Mouse (Mus musculus) neural tube, embryonic 13.5 days (tissue): Measurements from ENCODE around the gene Vps37c. TPM values are rescaled to one million over a fixed set of nuclear protein-coding genes. Genes with fewer than 3 reads are reported as not detected.

Experiments used
- ATAC-seq: fragments of 200-750 bp; cut with Nextera tagmentation; 2 replicates; pipeline ENCODE4 v1.8.0; 2017; ENCODE audit warnings: low read depth, mild to moderate bottlenecking, moderate TSS enrichment, moderate library complexity
- H3K27ac ChIP-seq: fragments of 300-500 bp; sonication (generic); replicated peaks from 2 replicates; pipeline ENCODE4 v1.5.1; 2015; ENCODE audit warnings: moderate library complexity, mild to moderate bottlenecking, inconsistent platforms
- H3K27me3 ChIP-seq: fragments of 300-500 bp; sonication (generic); 2 replicates; pipeline ENCODE4 v1.6.1; 2015; ENCODE audit warnings: mild to moderate bottlenecking, inconsistent platforms
- H3K36me3 ChIP-seq: fragments of 300-500 bp; sonication (generic); 2 replicates; pipeline ENCODE4 v1.6.1; 2015; ENCODE audit warnings: mild to moderate bottlenecking, inconsistent platforms
- H3K4me1 ChIP-seq: fragments of 300-500 bp; sonication (generic); replicated peaks from 2 replicates; pipeline ENCODE4 v1.6.1; 2015; ENCODE audit warnings: inconsistent platforms
- H3K4me2 ChIP-seq: fragments of 300-500 bp; sonication (generic); 2 replicates; pipeline ENCODE4 v1.6.1; 2015; ENCODE audit warnings: inconsistent platforms, mild to moderate bottlenecking, moderate library complexity
- H3K4me3 ChIP-seq: fragments of 300-500 bp; sonication (generic); 2 replicates; pipeline ENCODE4 v1.5.1; 2015; ENCODE audit warnings: mild to moderate bottlenecking, inconsistent platforms
- H3K9ac ChIP-seq: fragments of 300-500 bp; sonication (generic); 2 replicates; pipeline ENCODE4 v1.6.1; 2015; ENCODE audit warnings: moderate library complexity, mild to moderate bottlenecking, inconsistent platforms
- H3K9me3 ChIP-seq: fragments of 300-500 bp; sonication (generic); 2 replicates; pipeline ENCODE4 v1.6.1; 2016; ENCODE audit warnings: inconsistent platforms
- WGBS: fragments of 180-500 bp; shearing (Covaris S2); methylation state at CpG from one replicate; pipeline ENCODE4 v1.1.7; 2015; 5-methylcytosine and 5-hydroxymethylcytosine counted together
- polyA plus RNA-seq: library from polyadenylated mRNA; unstranded; fragments of >200 nt; fragmentation: Nextera tagmentation; extraction: Ambion mirVana; gene quantifications from 2 replicates; pipeline ENCODE4 v1.2.1, GENCODE M21; 2015

Gene Vps37c
- polyA plus RNA-seq, 1 experiment from 2014 or later, result 37.6 TPM

DNA sequence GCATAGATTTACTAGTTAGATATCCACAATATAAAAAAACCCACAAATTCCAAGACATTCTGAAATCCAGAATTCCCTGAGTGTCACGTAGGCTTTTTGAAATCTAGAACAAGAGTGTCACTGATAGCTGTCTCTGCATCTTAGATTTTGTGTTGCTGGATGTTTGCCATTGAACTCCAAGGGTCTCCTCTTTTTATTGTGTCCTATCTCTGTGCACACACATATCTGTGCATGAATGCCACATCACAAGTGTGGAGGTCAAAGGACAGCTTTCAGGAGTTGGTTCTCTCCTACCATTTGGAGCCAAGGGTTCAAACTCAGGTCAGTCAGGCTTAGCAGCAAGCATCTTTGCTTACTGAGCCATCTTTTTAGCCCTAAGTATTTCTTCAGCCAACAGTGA is 19.3 kb downstream of the Vps37c start:
- H3K27me3 ChIP-seq, result no peaks in the 10 kb centered on the region
- 95% methylated on average over 1 of the region's 1 CpGs for WGBS
- H3K27ac ChIP-seq, result no peak overlapping the region
- H3K4me1 ChIP-seq, result peaks cover 29% of the 10 kb centered on the region
- no peak overlapping the region for H3K9ac ChIP-seq
- peaks cover 52% of the 10 kb centered on the region for H3K36me3 ChIP-seq
- H3K9me3 ChIP-seq, result no peaks in the 10 kb centered on the region
- H3K4me3 ChIP-seq, result no peak overlapping the region
- no peak overlapping the region for H3K4me2 ChIP-seq
- no peak for ATAC-seq

DNA sequence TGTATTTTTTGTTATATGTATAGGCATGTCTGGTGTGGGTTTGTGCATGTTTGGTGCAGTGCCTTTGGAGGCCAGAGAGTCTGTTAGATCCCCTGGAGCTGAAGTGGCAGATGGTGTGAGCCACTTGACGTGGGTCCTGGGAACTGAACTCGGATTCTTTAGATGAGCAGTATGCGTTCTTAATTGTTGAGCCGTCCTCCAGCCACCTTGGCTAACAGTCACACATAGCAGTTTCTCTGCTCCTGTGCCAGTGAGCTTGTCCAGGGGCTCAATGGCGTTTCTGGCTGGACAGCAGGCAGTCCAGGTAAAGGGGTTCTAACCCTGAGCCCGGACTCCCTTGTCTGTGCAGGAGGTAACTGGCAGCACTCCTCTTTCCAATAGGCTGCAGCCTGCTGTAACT is 20.4 kb downstream of the Vps37c start:
- no peak overlapping the region for H3K4me2 ChIP-seq
- no peaks in the 10 kb centered on the region for H3K9me3 ChIP-seq
- 60% methylated on average over 6 of the region's 6 CpGs for WGBS
- H3K27me3 ChIP-seq, result no peaks in the 10 kb centered on the region
- peak overlapping the region; percentile 95 for H3K27ac ChIP-seq
- ATAC-seq, result no peak
- no peak overlapping the region for H3K4me3 ChIP-seq
- peaks cover 30% of the 10 kb centered on the region for H3K4me1 ChIP-seq
- H3K9ac ChIP-seq, result peak overlapping the region; percentile 31; the same call in 1 of the 2 replicates
- H3K36me3 ChIP-seq, result peaks cover 62% of the 10 kb centered on the region

- Histone ChIP-seq H3K27me3 (no peaks in the 10 kb centered on the region), H3K4me1 (peaks cover 36% of the 10 kb centered on the region), H3K9me3 (no peaks in the 10 kb centered on the region), H3K4me2 (no peak overlapping the region), H3K27ac (peak overlapping the region; percentile 95), H3K4me3 (no peak overlapping the region), H3K36me3 (peaks cover 64% of the 10 kb centered on the region), H3K9ac (peak overlapping the region; percentile 35; the same call in 1 of the 2 replicates)
- WGBS, result 17% methylated on average over 8 of the region's 8 CpGs
- ATAC-seq, result peak; percentile 87
Measured at GRCm38 (mm10) chr19:10709360-10710087, 21.0 kb downstream of the Vps37c start.

GRCm38 (mm10) chr19:10710088-10710511 is 21.6 kb downstream of the Vps37c start:
- Histone ChIP-seq H3K4me2 (no peak overlapping the region), H3K9ac (peak overlapping the region; percentile 35), H3K27me3 (no peaks in the 10 kb centered on the region), H3K4me1 (peaks cover 39% of the 10 kb centered on the region), H3K27ac (peak overlapping the region; percentile 95), H3K36me3 (peaks cover 64% of the 10 kb centered on the region), H3K9me3 (no peaks in the 10 kb centered on the region), H3K4me3 (no peak overlapping the region)
- WGBS, result 69% methylated on average over 9 of the region's 9 CpGs
- peak; percentile 27 for ATAC-seq

DNA sequence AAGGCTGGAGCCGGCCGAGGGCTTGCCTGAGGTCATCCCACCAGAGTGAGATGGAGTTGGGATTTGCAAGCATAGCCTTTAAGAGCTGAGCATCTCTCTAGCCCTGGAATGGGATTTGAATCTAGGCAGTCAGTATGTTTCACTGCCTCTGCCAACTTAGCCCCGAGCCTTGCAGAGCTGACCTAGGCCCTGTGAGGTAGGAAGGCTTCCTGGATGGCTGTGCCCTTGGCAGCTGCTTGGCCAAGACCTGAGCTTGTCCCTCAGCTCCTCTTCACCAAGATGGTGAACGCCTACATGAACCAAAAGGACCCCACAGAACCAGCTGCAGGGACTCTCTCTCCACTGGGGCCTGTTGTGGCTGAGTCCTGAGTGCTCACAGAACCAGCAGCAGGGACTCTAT is 22.2 kb downstream of the Vps37c start:
- peaks cover 42% of the 10 kb centered on the region for H3K4me1 ChIP-seq
- H3K9ac ChIP-seq, result peak overlapping the region; percentile 9; the same call in 1 of the 2 replicates
- no peaks in the 10 kb centered on the region for H3K27me3 ChIP-seq
- ATAC-seq, result no peak
- WGBS, result 92% methylated on average over 4 of the region's 4 CpGs
- H3K4me3 ChIP-seq, result no peak overlapping the region
- no peaks in the 10 kb centered on the region for H3K9me3 ChIP-seq
- H3K36me3 ChIP-seq, result peaks cover 64% of the 10 kb centered on the region
- H3K27ac ChIP-seq, result peak overlapping the region; percentile 95
- H3K4me2 ChIP-seq, result no peak overlapping the region

- no peak overlapping the region for H3K4me2 ChIP-seq
- H3K4me3 ChIP-seq, result no peak overlapping the region
- ATAC-seq, result no peak
- peaks cover 42% of the 10 kb centered on the region for H3K4me1 ChIP-seq
- WGBS, result 91% methylated on average over 7 of the region's 7 CpGs
- no peak overlapping the region for H3K27ac ChIP-seq
- H3K9me3 ChIP-seq, result no peaks in the 10 kb centered on the region
- no peak overlapping the region for H3K9ac ChIP-seq
- H3K27me3 ChIP-seq, result no peaks in the 10 kb centered on the region
- peaks cover 51% of the 10 kb centered on the region for H3K36me3 ChIP-seq
Measured at GRCm38 (mm10) chr19:10712194-10712593, 23.7 kb downstream of the Vps37c start.

- H3K9ac ChIP-seq, result no peak overlapping the region
- WGBS, result 94% methylated on average over 12 of the region's 12 CpGs
- peaks cover 42% of the 10 kb centered on the region for H3K4me1 ChIP-seq
Measured at GRCm38 (mm10) chr19:10712646-10713045, 24.1 kb downstream of the Vps37c start.

GRCm38 (mm10) chr19:10713551-10713950 is 25.0 kb downstream of the Vps37c start:
- Histone ChIP-seq H3K27ac (0 out of 2 replicates have a peak overlapping the region, but pooled peaks have one; percentile 61), H3K4me2 (no peak overlapping the region), H3K36me3 (peaks cover 41% of the 10 kb centered on the region), H3K9ac (no peak overlapping the region), H3K9me3 (no peaks in the 10 kb centered on the region), H3K4me3 (no peak overlapping the region), H3K27me3 (no peaks in the 10 kb centered on the region), H3K4me1 (peaks cover 46% of the 10 kb centered on the region)
- no peak for ATAC-seq
- WGBS, result 93% methylated on average over 10 of the region's 10 CpGs

More at GRCm38 (mm10) chr19:10712646-10713045, 24.1 kb downstream of the Vps37c start:
- Histone ChIP-seq H3K36me3 (peaks cover 47% of the 10 kb centered on the region), H3K27me3 (no peaks in the 10 kb centered on the region), H3K4me2 (no peak overlapping the region), H3K27ac (no peak overlapping the region), H3K9me3 (no peaks in the 10 kb centered on the region), H3K4me3 (no peak overlapping the region)
- no peak for ATAC-seq

DNA sequence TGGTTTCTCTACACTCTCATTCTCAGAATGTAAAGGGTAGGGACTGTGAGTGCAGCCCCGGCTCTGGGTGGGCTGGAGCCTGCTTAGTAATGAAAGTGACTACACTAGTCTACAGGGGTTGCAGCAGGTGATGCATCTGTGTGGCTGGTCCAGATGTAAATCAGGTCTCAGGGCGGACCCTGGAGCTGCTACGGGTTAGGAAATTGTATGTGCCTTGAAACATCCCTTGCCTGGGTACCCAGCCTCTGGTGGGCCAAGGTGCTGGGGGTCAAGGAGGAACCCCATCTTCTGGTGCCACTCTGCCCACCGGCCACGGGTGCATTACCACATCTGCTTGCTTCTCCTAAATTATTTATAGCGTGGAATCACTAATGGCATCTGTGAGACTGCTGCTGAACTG is 25.6 kb downstream of the Vps37c start:
- Histone ChIP-seq H3K4me1 (peaks cover 40% of the 10 kb centered on the region), H3K27ac (peak overlapping the region; percentile 61), H3K36me3 (peaks cover 35% of the 10 kb centered on the region), H3K27me3 (no peaks in the 10 kb centered on the region), H3K9ac (no peak overlapping the region; the same call in 1 of the 2 replicates), H3K4me2 (no peak overlapping the region), H3K4me3 (no peak overlapping the region), H3K9me3 (no peaks in the 10 kb centered on the region)
- no peak for ATAC-seq
- WGBS, result 78% methylated on average over 6 of the region's 6 CpGs

DNA sequence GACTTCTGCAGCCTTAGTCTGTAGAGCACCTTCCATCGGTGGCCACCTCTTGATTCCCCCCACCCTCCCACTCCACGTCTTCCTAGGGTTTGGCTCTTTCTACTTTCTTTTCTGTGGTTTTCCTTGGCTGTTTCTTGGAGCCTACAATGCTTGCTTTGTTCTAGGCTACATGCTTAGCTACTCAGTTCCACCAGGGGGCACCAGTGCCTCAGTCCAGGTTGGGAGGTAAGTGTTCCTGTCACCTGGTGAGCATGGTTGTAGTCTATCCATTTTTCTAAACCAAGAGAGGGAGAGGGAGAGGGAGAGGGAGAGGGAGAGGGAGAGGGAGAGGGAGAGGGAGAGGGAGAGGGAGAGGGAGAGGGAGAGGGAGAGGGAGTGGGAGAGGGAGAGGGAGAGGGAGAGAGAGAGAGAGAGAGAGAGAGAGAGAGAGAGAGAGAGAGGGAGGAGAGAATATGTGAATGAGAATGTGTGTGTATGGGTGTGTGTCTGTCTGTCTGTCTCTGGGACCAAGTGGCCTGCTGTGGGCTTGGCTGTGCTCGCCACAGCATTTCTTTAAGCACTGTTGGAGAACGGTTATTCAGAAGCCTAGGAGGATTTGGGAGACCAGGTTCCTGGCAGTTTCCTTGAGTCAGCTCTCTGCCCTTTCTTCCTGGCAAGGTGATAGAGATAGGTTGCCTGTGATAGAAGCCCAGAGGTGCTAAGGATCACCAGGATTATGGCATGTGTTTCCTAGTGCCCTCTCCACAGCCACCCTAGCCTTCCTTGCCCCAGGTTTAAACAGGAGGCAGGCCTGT is 26.3 kb downstream of the Vps37c start:
- Histone ChIP-seq H3K27ac (peak overlapping the region; percentile 61), H3K27me3 (no peaks in the 10 kb centered on the region), H3K9me3 (no peaks in the 10 kb centered on the region), H3K9ac (peak overlapping the region; percentile 34; the same call in 1 of the 2 replicates), H3K36me3 (peaks cover 35% of the 10 kb centered on the region), H3K4me1 (peaks cover 40% of the 10 kb centered on the region), H3K4me3 (no peak overlapping the region), H3K4me2 (no peak overlapping the region)
- WGBS, result 45% methylated on average over 4 of the region's 4 CpGs
- peak; percentile 59 for ATAC-seq

- Histone ChIP-seq H3K4me2 (no peak overlapping the region), H3K27me3 (no peaks in the 10 kb centered on the region), H3K9me3 (no peaks in the 10 kb centered on the region), H3K9ac (no peak overlapping the region), H3K4me1 (peaks cover 40% of the 10 kb centered on the region), H3K4me3 (no peak overlapping the region), H3K27ac (peak overlapping the region; percentile 56), H3K36me3 (peaks cover 35% of the 10 kb centered on the region)
- ATAC-seq, result no peak
- 91% methylated on average over 6 of the region's 6 CpGs for WGBS
Measured at GRCm38 (mm10) chr19:10715476-10715875, 26.9 kb downstream of the Vps37c start.

DNA sequence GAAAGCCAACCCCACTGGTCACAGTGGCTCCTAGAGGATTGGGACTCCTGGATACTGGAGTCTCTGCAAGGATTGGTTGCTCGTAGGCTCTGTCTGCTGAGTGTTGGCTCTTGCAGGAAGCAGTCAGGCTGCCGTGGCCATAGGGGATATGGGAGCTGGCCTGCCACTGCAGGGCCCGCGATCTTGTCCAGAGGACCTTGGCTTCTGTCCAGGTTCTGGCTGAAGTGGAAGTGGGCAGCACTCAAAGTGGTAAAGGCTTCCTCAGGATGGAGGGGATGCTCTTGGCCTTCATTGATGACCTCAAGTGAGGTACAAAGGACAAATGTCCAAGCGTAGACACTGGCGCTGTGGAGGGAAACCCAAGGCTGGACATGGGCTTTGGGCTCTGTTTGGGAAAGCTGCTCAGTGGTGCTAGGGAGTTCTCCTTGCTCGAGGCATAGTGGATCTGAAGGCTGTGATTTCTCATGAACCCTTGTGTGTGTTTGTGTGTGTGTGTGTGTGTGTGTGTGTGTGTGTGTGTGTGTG is 29.8 kb downstream of the Vps37c start:
- no peaks in the 10 kb centered on the region for H3K27me3 ChIP-seq
- H3K36me3 ChIP-seq, result peaks cover 8% of the 10 kb centered on the region
- no peak overlapping the region for H3K9ac ChIP-seq
- WGBS, result 78% methylated on average over 7 of the region's 7 CpGs
- H3K4me1 ChIP-seq, result peaks cover 46% of the 10 kb centered on the region
- H3K4me2 ChIP-seq, result no peak overlapping the region
- H3K9me3 ChIP-seq, result no peaks in the 10 kb centered on the region
- no peak overlapping the region for H3K4me3 ChIP-seq
- no peak overlapping the region for H3K27ac ChIP-seq
- ATAC-seq, result no peak
